ENCODE assay signal across 20 mouse cellular contexts in the genomic region with DNA sequence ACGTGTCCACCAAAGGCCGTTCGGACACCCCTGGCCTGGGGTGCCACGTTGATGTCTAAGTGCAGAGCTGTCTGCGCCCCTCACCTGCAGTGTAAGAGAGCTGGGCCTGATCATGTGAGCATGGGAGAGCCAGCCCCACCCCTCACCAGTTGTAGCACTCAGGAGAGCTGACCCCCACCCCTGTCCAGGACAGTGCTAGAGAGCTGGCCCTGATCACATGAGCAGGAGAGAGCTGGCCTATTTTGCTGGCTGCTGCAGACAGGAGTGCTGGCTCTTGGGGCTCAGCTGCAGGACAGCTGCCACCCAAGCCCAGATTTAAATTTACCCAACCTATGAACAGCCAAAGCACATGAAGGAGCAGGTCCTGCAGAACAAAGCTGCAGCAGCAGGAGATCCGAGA. TPM values are rescaled to one million over a fixed set of nuclear protein-coding genes. Genes with fewer than 3 reads are reported as not detected.
DNase-seq lines count a peak whose midpoint lies in the region; ATAC-seq and TF ChIP-seq lines count a peak whose summit lies in the region.
"Had no signal": no experiment of that assay in that cellular context is flagged by ENCODE, and none has a peak within 500 bp of the region (broad histone marks: within the 10 kb centered on the region; RNA-seq: fewer than 3 reads in every experiment).

No protein-coding gene starts in this region.

- H3K9me3 ChIP-seq in embryonic facial prominence, embryonic 11.5 days (replicated peaks; ENCODE audit: control insufficient read depth, low read length): no peaks in the 10 kb centered on the region
- H3K9me3 ChIP-seq in hindbrain, postnatal 0 days (ENCODE audit: low read length): no peaks in the 10 kb centered on the region
- no peaks in the 10 kb centered on the region for H3K9me3 ChIP-seq in neural tube, embryonic 13.5 days
- H3K9me3 ChIP-seq: limb, embryonic 13.5 days had no signal

- ATAC-seq in embryonic facial prominence, embryonic 11.5 days (replicated peaks; ENCODE audit: insufficient number of reproducible peaks, low FRiP score, low TSS enrichment, low read depth): 0 out of 2 replicates have a peak, but pooled peaks have one; percentile 39
- peak; percentile 43; the same call in 1 of the 2 replicates for ATAC-seq in hindbrain, postnatal 0 days
- ATAC-seq in neural tube, embryonic 13.5 days (ENCODE audit: low read depth): peak; percentile 81
- ATAC-seq: liver, postnatal 0 days had no signal

- H3K27me3 ChIP-seq in embryonic facial prominence, embryonic 11.5 days (ENCODE audit: control insufficient read depth, insufficient read depth, low read length): no peaks in the 10 kb centered on the region
- H3K27me3 ChIP-seq in hindbrain, postnatal 0 days (ENCODE audit: insufficient read depth, low read length): no peaks in the 10 kb centered on the region
- no peaks in the 10 kb centered on the region for H3K27me3 ChIP-seq in neural tube, embryonic 13.5 days
- H3K27me3 ChIP-seq: limb, embryonic 13.5 days had no signal

- no peak for TF ChIP-seq CTCF in layer of hippocampus, adult 2 months (conservative IDR thresholded peaks at IDR 0.05)
- TF ChIP-seq CTCF in hindbrain, postnatal 0 days (IDR thresholded peaks at IDR 0.05; ENCODE audit: low read depth): no peak

- H3K4me2 ChIP-seq in embryonic facial prominence, embryonic 11.5 days (ENCODE audit: low read depth, low read length): no peak overlapping the region
- no peak overlapping the region for H3K4me2 ChIP-seq in hindbrain, postnatal 0 days (ENCODE audit: low read depth, low read length)
- no peak overlapping the region for H3K4me2 ChIP-seq in neural tube, embryonic 13.5 days
- H3K4me2 ChIP-seq: heart, embryonic 11.5 days; limb, embryonic 13.5 days had no signal

- peak overlapping the region; percentile 74 for H3K27ac ChIP-seq in layer of hippocampus, adult 2 months
- no peak overlapping the region for H3K27ac ChIP-seq in embryonic facial prominence, embryonic 11.5 days (replicated peaks; ENCODE audit: low read depth, low read length)
- no peak overlapping the region for H3K27ac ChIP-seq in hindbrain, postnatal 0 days
- H3K27ac ChIP-seq in neural tube, embryonic 13.5 days (replicated peaks): 0 out of 2 replicates have a peak overlapping the region, but pooled peaks have one; percentile 18
- H3K27ac ChIP-seq: limb, embryonic 13.5 days had no signal

- WGBS in embryonic facial prominence, embryonic 11.5 days: 90% methylated on average over 6 of the region's 6 CpGs
- WGBS in hindbrain, postnatal 0 days: 80% methylated on average over 6 of the region's 6 CpGs
- 84% methylated on average over 6 of the region's 6 CpGs for WGBS in neural tube, embryonic 13.5 days

- no peak for DNase-seq in layer of hippocampus, adult 2 months (ENCODE audit: low spot score in 2 of 2)
- no peak for DNase-seq in layer of hippocampus, postnatal 10 days (ENCODE audit: low spot score in 2 of 2)
- DNase-seq in embryonic facial prominence, embryonic 11.5 days (ENCODE audit: low spot score): no peak
- no peak for DNase-seq in hindbrain, postnatal 0 days (ENCODE audit: low spot score)
- no peak for DNase-seq in frontal cortex, adult 2 months (ENCODE audit: extremely low spot score in 1 of 2, low spot score in 1 of 2)
- no peak for DNase-seq in right cerebral cortex, postnatal 14 days
- DNase-seq: adrenal gland, adult 2 months; cerebellum, adult 8-10 months; embryo, embryonic 11 days; gastrocnemius, postnatal 25 days; kidney, adult 8-10 months; liver, postnatal 0 days; lung, postnatal 36 days; right cerebral cortex, postnatal 4 days; thymus, adult 2 months had no signal

- H3K4me3 ChIP-seq in layer of hippocampus, adult 2 months: no peak overlapping the region
- H3K4me3 ChIP-seq in embryonic facial prominence, embryonic 11.5 days (ENCODE audit: low read depth, low read length): no peak overlapping the region
- no peak overlapping the region for H3K4me3 ChIP-seq in hindbrain, postnatal 0 days (ENCODE audit: low read length)
- no peak overlapping the region for H3K4me3 ChIP-seq in neural tube, embryonic 13.5 days
- H3K4me3 ChIP-seq: limb, embryonic 13.5 days had no signal

- no peaks in the 10 kb centered on the region for H3K4me1 ChIP-seq in embryonic facial prominence, embryonic 11.5 days (ENCODE audit: control insufficient read depth, insufficient read depth, low read length)
- no peaks in the 10 kb centered on the region for H3K4me1 ChIP-seq in hindbrain, postnatal 0 days (ENCODE audit: insufficient read depth, low read length)
- H3K4me1 ChIP-seq in neural tube, embryonic 13.5 days (replicated peaks): peaks cover 13% of the 10 kb centered on the region

- H3K36me3 ChIP-seq in embryonic facial prominence, embryonic 11.5 days (replicated peaks; ENCODE audit: control insufficient read depth, insufficient read depth, low read depth, low read length): no peaks in the 10 kb centered on the region
- peaks cover 6% of the 10 kb centered on the region; the same call in 1 of the 2 replicates for H3K36me3 ChIP-seq in hindbrain, postnatal 0 days (ENCODE audit: insufficient read depth, low read length)
- peaks cover 3% of the 10 kb centered on the region; the same call in 1 of the 2 replicates for H3K36me3 ChIP-seq in neural tube, embryonic 13.5 days
- H3K36me3 ChIP-seq: limb, embryonic 13.5 days had no signal

- no peak overlapping the region for H3K9ac ChIP-seq in embryonic facial prominence, embryonic 11.5 days (replicated peaks; ENCODE audit: low read length)
- no peak overlapping the region for H3K9ac ChIP-seq in hindbrain, postnatal 0 days (replicated peaks; ENCODE audit: low read length)
- H3K9ac ChIP-seq in neural tube, embryonic 13.5 days: no peak overlapping the region
- H3K9ac ChIP-seq: limb, embryonic 13.5 days; liver, postnatal 0 days had no signal

RNA-seq across cellular contexts. Expression of gene Fig4, which starts 57.6 kb away (rescaled TPM):
- 10 to 100 TPM; 34.5 to 35.9 TPM for total RNA-seq in layer of hippocampus, adult 2 months (2021)
- 10 to 100 TPM; 36.4 to 36.5 TPM for total RNA-seq in layer of hippocampus, postnatal 10 days (2021)
- polyA plus RNA-seq in embryonic facial prominence, embryonic 11.5 days (2014; fragmentation: Nextera tagmentation; extraction: Ambion mirVana): 17.8 and 18.3 TPM in 2 replicates
- 29.7 and 30.4 TPM in 2 replicates for total RNA-seq in hindbrain, postnatal 0 days (2014; rRNA removed)
- 29.9 and 32.6 TPM in 2 replicates for polyA plus RNA-seq in hindbrain, postnatal 0 days (2015; fragmentation: Nextera tagmentation; extraction: Ambion mirVana)
- polyA plus RNA-seq in neural tube, embryonic 13.5 days (2015; fragmentation: Nextera tagmentation; extraction: Ambion mirVana): 30.7 and 30.9 TPM in 2 replicates
- polyA plus RNA-seq in frontal cortex, adult 2 months (2012; rRNA removed): 17.1 and 20.4 TPM in 2 replicates

RNA-seq across cellular contexts. Expression of gene Ak9, which starts 58.3 kb away (rescaled TPM):
- total RNA-seq in layer of hippocampus, adult 2 months (2021): under 1 TPM; 0.12 to 0.20 TPM
- under 1 TPM; 0.62 to 0.69 TPM for total RNA-seq in layer of hippocampus, postnatal 10 days (2021)
- not detected in 2 replicates for polyA plus RNA-seq in embryonic facial prominence, embryonic 11.5 days (2014; fragmentation: Nextera tagmentation; extraction: Ambion mirVana)
- 0.18 and 0.21 TPM in 2 replicates for total RNA-seq in hindbrain, postnatal 0 days (2014; rRNA removed)
- polyA plus RNA-seq in hindbrain, postnatal 0 days (2015; fragmentation: Nextera tagmentation; extraction: Ambion mirVana): 0.25 and 0.39 TPM in 2 replicates
- polyA plus RNA-seq in neural tube, embryonic 13.5 days (2015; fragmentation: Nextera tagmentation; extraction: Ambion mirVana): 0.10 and 0.17 TPM in 2 replicates
- 0.04 and 0.06 TPM in 2 replicates for polyA plus RNA-seq in frontal cortex, adult 2 months (2012; rRNA removed)
- total RNA-seq: adrenal gland, adult 2 months; gastrocnemius, postnatal 25 days; monocyte, adult 5-6 weeks had no signal
- polyA plus RNA-seq: adrenal gland, adult 2 months; large intestine, adult 2 months; limb, embryonic 13.5 days; liver, postnatal 0 days had no signal

Comparison
In these comparisons a context has a peak if more than half of its experiments do, and no peak if none do; other contexts are left out.
1. H3K27ac ChIP-seq: peak in layer of hippocampus, adult 2 months (single experiment) and neural tube, embryonic 13.5 days (single experiment); none in embryonic facial prominence, embryonic 11.5 days (single experiment) and hindbrain, postnatal 0 days (single experiment).
2. Peak in every context shown above with its lines, with median percentiles within 50 percentile points of each other: ATAC-seq.